Mouse (Mus musculus): Measurements from ENCODE around the gene Gm3839. TPM values are rescaled to one million over a fixed set of nuclear protein-coding genes. Genes with fewer than 3 reads are reported as not detected.
"Not testable (repeated sequence)": the region's sequence is repeated elsewhere in the genome, so short reads cannot be mapped to it uniquely, and the experiment has no call there.

Gm3839 gene
- polyA plus RNA-seq (2014; fragmentation: Nextera tagmentation; extraction: Ambion mirVana) = 1.6 and 2.0 TPM in 2 replicates

GRCm38 (mm10) chr14:11356626-11357025 lies at the start of gene Gm3839:
TSS of gene Gm3839 (minus strand) at chr14:11356726.
- H3K4me2 ChIP-seq (replicated peaks; ENCODE audit: low read depth, low read length); H3K36me3 ChIP-seq (ENCODE audit: control insufficient read depth, insufficient read depth, low read length); H3K9ac ChIP-seq (replicated peaks; ENCODE audit: low read depth, low read length); H3K4me3 ChIP-seq (ENCODE audit: low read depth, low read length); H3K4me1 ChIP-seq (ENCODE audit: control insufficient read depth, insufficient read depth, low read length); H3K27me3 ChIP-seq (ENCODE audit: control insufficient read depth, insufficient read depth, low read length); ATAC-seq (ENCODE audit: insufficient number of reproducible peaks, insufficient read depth, low FRiP score, low read depth); H3K9me3 ChIP-seq (ENCODE audit: control insufficient read depth, low read depth, low read length); H3K27ac ChIP-seq (ENCODE audit: low read length): not testable (repeated sequence)

GRCm38 (mm10) chr14:11405661-11406060 lies 49.1 kb upstream of the Gm3839 start:
- Histone ChIP-seq H3K4me3 (ENCODE audit: low read depth, low read length) (no peak overlapping the region), H3K4me2 (replicated peaks; ENCODE audit: low read depth, low read length) (no peak overlapping the region), H3K9me3 (ENCODE audit: control insufficient read depth, low read depth, low read length) (no peaks in the 10 kb centered on the region), H3K36me3 (ENCODE audit: control insufficient read depth, insufficient read depth, low read length) (no peaks in the 10 kb centered on the region), H3K9ac (replicated peaks; ENCODE audit: low read depth, low read length) (no peak overlapping the region), H3K4me1 (ENCODE audit: control insufficient read depth, insufficient read depth, low read length) (no peaks in the 10 kb centered on the region), H3K27ac (ENCODE audit: low read length) (no peak overlapping the region), H3K27me3 (ENCODE audit: control insufficient read depth, insufficient read depth, low read length) (no peaks in the 10 kb centered on the region)
- 77% methylated on average over 9 of the region's 9 CpGs for WGBS
- no peak for ATAC-seq (ENCODE audit: insufficient number of reproducible peaks, insufficient read depth, low FRiP score, low read depth)

- H3K27me3 ChIP-seq (ENCODE audit: control insufficient read depth, insufficient read depth, low read length) = no peaks in the 10 kb centered on the region
- H3K4me1 ChIP-seq (ENCODE audit: control insufficient read depth, insufficient read depth, low read length) = no peaks in the 10 kb centered on the region
- no peak overlapping the region for H3K4me2 ChIP-seq (replicated peaks; ENCODE audit: low read depth, low read length)
- no peaks in the 10 kb centered on the region for H3K9me3 ChIP-seq (ENCODE audit: control insufficient read depth, low read depth, low read length)
- ATAC-seq (ENCODE audit: insufficient number of reproducible peaks, insufficient read depth, low FRiP score, low read depth) = no peak
- H3K27ac ChIP-seq (ENCODE audit: low read length) = no peak overlapping the region
- no peak overlapping the region for H3K4me3 ChIP-seq (ENCODE audit: low read depth, low read length)
- no peaks in the 10 kb centered on the region for H3K36me3 ChIP-seq (ENCODE audit: control insufficient read depth, insufficient read depth, low read length)
- 85% methylated on average over 3 of the region's 3 CpGs for WGBS
- H3K9ac ChIP-seq (replicated peaks; ENCODE audit: low read depth, low read length) = no peak overlapping the region
These were observed 21.3 kb upstream of the Gm3839 start for GRCm38 (mm10) chr14:11377846-11378245.

GRCm38 (mm10) chr14:11375225-11375624 lies 18.7 kb upstream of the Gm3839 start:
- H3K36me3 ChIP-seq (ENCODE audit: control insufficient read depth, insufficient read depth, low read length) = no peaks in the 10 kb centered on the region
- no peak for ATAC-seq (ENCODE audit: insufficient number of reproducible peaks, insufficient read depth, low FRiP score, low read depth)
- no peaks in the 10 kb centered on the region for H3K27me3 ChIP-seq (ENCODE audit: control insufficient read depth, insufficient read depth, low read length)
- no peak overlapping the region for H3K9ac ChIP-seq (replicated peaks; ENCODE audit: low read depth, low read length)
- no peaks in the 10 kb centered on the region for H3K4me1 ChIP-seq (ENCODE audit: control insufficient read depth, insufficient read depth, low read length)
- no peak overlapping the region for H3K27ac ChIP-seq (ENCODE audit: low read length)
- WGBS = 71% methylated on average over 5 of the region's 5 CpGs
- H3K4me2 ChIP-seq (replicated peaks; ENCODE audit: low read depth, low read length) = no peak overlapping the region
- H3K9me3 ChIP-seq (ENCODE audit: control insufficient read depth, low read depth, low read length) = no peaks in the 10 kb centered on the region
- no peak overlapping the region for H3K4me3 ChIP-seq (ENCODE audit: low read depth, low read length)

- Histone ChIP-seq H3K27ac (ENCODE audit: low read length) (no peak overlapping the region), H3K27me3 (ENCODE audit: control insufficient read depth, insufficient read depth, low read length) (no peaks in the 10 kb centered on the region), H3K4me2 (replicated peaks; ENCODE audit: low read depth, low read length) (no peak overlapping the region), H3K4me1 (ENCODE audit: control insufficient read depth, insufficient read depth, low read length) (no peaks in the 10 kb centered on the region), H3K9me3 (ENCODE audit: control insufficient read depth, low read depth, low read length) (no peaks in the 10 kb centered on the region), H3K4me3 (ENCODE audit: low read depth, low read length) (no peak overlapping the region), H3K9ac (replicated peaks; ENCODE audit: low read depth, low read length) (no peak overlapping the region), H3K36me3 (ENCODE audit: control insufficient read depth, insufficient read depth, low read length) (no peaks in the 10 kb centered on the region)
- 79% methylated on average over 3 of the region's 3 CpGs for WGBS
- no peak for ATAC-seq (ENCODE audit: insufficient number of reproducible peaks, insufficient read depth, low FRiP score, low read depth)
These were observed 10.4 kb downstream of the Gm3839 start for GRCm38 (mm10) chr14:11346086-11346485.

GRCm38 (mm10) chr14:11329993-11330392 lies 26.5 kb downstream of the Gm3839 start:
- H3K4me2 ChIP-seq (replicated peaks; ENCODE audit: low read depth, low read length) = no peak overlapping the region
- no peaks in the 10 kb centered on the region for H3K27me3 ChIP-seq (ENCODE audit: control insufficient read depth, insufficient read depth, low read length)
- WGBS = 53% methylated on average over 2 of the region's 2 CpGs
- H3K9me3 ChIP-seq (ENCODE audit: control insufficient read depth, low read depth, low read length) = no peaks in the 10 kb centered on the region
- no peak overlapping the region for H3K27ac ChIP-seq (ENCODE audit: low read length)
- H3K4me3 ChIP-seq (ENCODE audit: low read depth, low read length) = no peak overlapping the region
- no peaks in the 10 kb centered on the region for H3K4me1 ChIP-seq (ENCODE audit: control insufficient read depth, insufficient read depth, low read length)
- ATAC-seq (ENCODE audit: insufficient number of reproducible peaks, insufficient read depth, low FRiP score, low read depth) = no peak
- no peaks in the 10 kb centered on the region for H3K36me3 ChIP-seq (ENCODE audit: control insufficient read depth, insufficient read depth, low read length)
- no peak overlapping the region for H3K9ac ChIP-seq (replicated peaks; ENCODE audit: low read depth, low read length)

GRCm38 (mm10) chr14:11307079-11307478 lies 49.4 kb downstream of the Gm3839 start:
- no peak overlapping the region for H3K9ac ChIP-seq (replicated peaks; ENCODE audit: low read depth, low read length)
- no peak for ATAC-seq (ENCODE audit: insufficient number of reproducible peaks, insufficient read depth, low FRiP score, low read depth)
- H3K4me2 ChIP-seq (replicated peaks; ENCODE audit: low read depth, low read length) = no peak overlapping the region
- 35% methylated on average over 2 of the region's 2 CpGs for WGBS
- no peak overlapping the region for H3K4me3 ChIP-seq (ENCODE audit: low read depth, low read length)
- no peaks in the 10 kb centered on the region for H3K27me3 ChIP-seq (ENCODE audit: control insufficient read depth, insufficient read depth, low read length)
- H3K36me3 ChIP-seq (ENCODE audit: control insufficient read depth, insufficient read depth, low read length) = no peaks in the 10 kb centered on the region
- no peak overlapping the region for H3K27ac ChIP-seq (ENCODE audit: low read length)
- H3K4me1 ChIP-seq (ENCODE audit: control insufficient read depth, insufficient read depth, low read length) = no peaks in the 10 kb centered on the region
- no peaks in the 10 kb centered on the region for H3K9me3 ChIP-seq (ENCODE audit: control insufficient read depth, low read depth, low read length)

GRCm38 (mm10) chr14:11287956-11288355 lies 68.6 kb downstream of the Gm3839 start:
- H3K36me3 ChIP-seq (ENCODE audit: control insufficient read depth, insufficient read depth, low read length) = not testable (repeated sequence)

GRCm38 (mm10) chr14:11257161-11257705 lies 99.3 kb downstream of the Gm3839 start:
- ATAC-seq (ENCODE audit: insufficient number of reproducible peaks, insufficient read depth, low FRiP score, low read depth) = no peak
- Histone ChIP-seq H3K36me3 (ENCODE audit: control insufficient read depth, insufficient read depth, low read length) (no peaks in the 10 kb centered on the region), H3K9me3 (ENCODE audit: control insufficient read depth, low read depth, low read length) (no peaks in the 10 kb centered on the region), H3K27ac (ENCODE audit: low read length) (no peak overlapping the region), H3K27me3 (ENCODE audit: control insufficient read depth, insufficient read depth, low read length) (no peaks in the 10 kb centered on the region), H3K9ac (replicated peaks; ENCODE audit: low read depth, low read length) (no peak overlapping the region), H3K4me1 (ENCODE audit: control insufficient read depth, insufficient read depth, low read length) (no peaks in the 10 kb centered on the region), H3K4me3 (ENCODE audit: low read depth, low read length) (no peak overlapping the region), H3K4me2 (replicated peaks; ENCODE audit: low read depth, low read length) (no peak overlapping the region)
- 91% methylated on average over 4 of the region's 4 CpGs for WGBS

More at GRCm38 (mm10) chr14:11287956-11288355, 68.6 kb downstream of the Gm3839 start:
- H3K27ac ChIP-seq (ENCODE audit: low read length); H3K4me3 ChIP-seq (ENCODE audit: low read depth, low read length); H3K27me3 ChIP-seq (ENCODE audit: control insufficient read depth, insufficient read depth, low read length); H3K9ac ChIP-seq (replicated peaks; ENCODE audit: low read depth, low read length); H3K9me3 ChIP-seq (ENCODE audit: control insufficient read depth, low read depth, low read length); H3K4me1 ChIP-seq (ENCODE audit: control insufficient read depth, insufficient read depth, low read length); ATAC-seq (ENCODE audit: insufficient number of reproducible peaks, insufficient read depth, low FRiP score, low read depth); H3K4me2 ChIP-seq (replicated peaks; ENCODE audit: low read depth, low read length): not testable (repeated sequence)
- WGBS = 85% methylated on average over 3 of the region's 3 CpGs
